Mouse (Mus musculus): ENCODE data around the gene Rpl35. TPM values are rescaled to one million over a fixed set of nuclear protein-coding genes. Genes with fewer than 3 reads are reported as not detected.

Rpl35 gene
- total and polyA plus RNA-seq, 2 experiments: 56.9 to 183 TPM

DNA sequence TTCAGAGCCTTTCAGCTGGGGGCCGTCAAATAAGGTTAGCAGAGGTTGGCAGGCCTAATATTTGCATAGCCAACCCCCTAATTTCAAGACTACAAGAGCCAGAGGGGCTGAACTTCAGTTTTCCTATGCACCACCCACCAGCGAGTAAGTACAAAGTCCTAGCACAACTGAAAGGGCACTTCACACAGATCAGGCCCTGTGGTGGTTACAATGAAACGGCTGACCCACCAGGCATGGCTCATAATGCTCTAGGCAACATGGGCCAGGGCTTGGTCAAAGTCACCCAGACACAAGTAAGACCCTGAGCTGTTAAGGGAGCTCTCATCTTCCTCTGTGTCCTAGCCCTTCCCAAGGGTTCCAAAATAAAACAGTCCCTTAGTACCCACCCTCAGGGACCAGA is 3.6 kb downstream of the Rpl35 start:
- H3K36me3 ChIP-seq (ENCODE audit: control insufficient read depth, insufficient read depth, low read length): peaks cover 4% of the 10 kb centered on the region; the same call in 1 of the 2 replicates
- TF ChIP-seq POLR2A (IDR thresholded peaks at IDR 0.05; ENCODE audit: extremely low read depth, insufficient read depth, low read length) (no peak), CTCF (IDR thresholded peaks at IDR 0.05; ENCODE audit: low read depth, low read length) (no peak)
- no peak overlapping the region for H3K4me3 ChIP-seq (ENCODE audit: insufficient read depth, low read depth, low read length)
- no peaks in the 10 kb centered on the region for H3K79me2 ChIP-seq (ENCODE audit: control insufficient read depth, insufficient read depth, low read length)
- DNase-seq (ENCODE audit: extremely low read depth, low read depth, low spot score): no peak
- H3K27me3 ChIP-seq (ENCODE audit: control insufficient read depth, insufficient read depth, low read length): no peaks in the 10 kb centered on the region
- H3K9ac ChIP-seq (ENCODE audit: low read depth, low read length): no peak overlapping the region
- no peak overlapping the region for H3K27ac ChIP-seq (replicated peaks; ENCODE audit: insufficient read depth, low read depth, low read length)
- peaks cover 17% of the 10 kb centered on the region for H3K4me1 ChIP-seq (ENCODE audit: control insufficient read depth, insufficient read depth, low read length)
- WGBS: 62% methylated on average over 3 of the region's 3 CpGs

DNA sequence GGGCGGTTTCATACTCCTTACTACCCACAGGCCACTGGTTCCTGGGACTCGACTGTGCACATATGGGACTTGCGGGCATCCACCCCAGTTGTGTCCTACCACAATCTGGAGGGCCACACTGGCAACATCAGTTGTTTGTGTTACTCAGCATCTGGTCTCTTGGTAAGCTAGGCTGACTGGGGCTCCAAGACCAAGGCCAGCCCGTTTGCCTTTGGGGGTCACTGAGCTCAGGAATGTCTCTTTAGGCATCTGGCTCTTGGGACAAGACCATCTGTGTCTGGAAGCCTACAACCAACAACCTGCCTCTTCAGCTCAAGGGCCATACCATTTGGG is 4.9 kb downstream of the Rpl35 start:
- H3K36me3 ChIP-seq (ENCODE audit: control insufficient read depth, insufficient read depth, low read length): peaks cover 4% of the 10 kb centered on the region; the same call in 1 of the 2 replicates
- no peak overlapping the region for H3K4me3 ChIP-seq (ENCODE audit: insufficient read depth, low read depth, low read length)
- H3K9ac ChIP-seq (ENCODE audit: low read depth, low read length): no peak overlapping the region
- peaks cover 12% of the 10 kb centered on the region for H3K4me1 ChIP-seq (ENCODE audit: control insufficient read depth, insufficient read depth, low read length)
- WGBS: 91% methylated on average over 4 of the region's 4 CpGs
- no peaks in the 10 kb centered on the region for H3K27me3 ChIP-seq (ENCODE audit: control insufficient read depth, insufficient read depth, low read length)
- TF ChIP-seq POLR2A (IDR thresholded peaks at IDR 0.05; ENCODE audit: extremely low read depth, insufficient read depth, low read length) (no peak), CTCF (IDR thresholded peaks at IDR 0.05; ENCODE audit: low read depth, low read length) (no peak)
- H3K79me2 ChIP-seq (ENCODE audit: control insufficient read depth, insufficient read depth, low read length): no peaks in the 10 kb centered on the region
- no peak overlapping the region for H3K27ac ChIP-seq (replicated peaks; ENCODE audit: insufficient read depth, low read depth, low read length)
- DNase-seq (ENCODE audit: extremely low read depth, low read depth, low spot score): no peak

DNA sequence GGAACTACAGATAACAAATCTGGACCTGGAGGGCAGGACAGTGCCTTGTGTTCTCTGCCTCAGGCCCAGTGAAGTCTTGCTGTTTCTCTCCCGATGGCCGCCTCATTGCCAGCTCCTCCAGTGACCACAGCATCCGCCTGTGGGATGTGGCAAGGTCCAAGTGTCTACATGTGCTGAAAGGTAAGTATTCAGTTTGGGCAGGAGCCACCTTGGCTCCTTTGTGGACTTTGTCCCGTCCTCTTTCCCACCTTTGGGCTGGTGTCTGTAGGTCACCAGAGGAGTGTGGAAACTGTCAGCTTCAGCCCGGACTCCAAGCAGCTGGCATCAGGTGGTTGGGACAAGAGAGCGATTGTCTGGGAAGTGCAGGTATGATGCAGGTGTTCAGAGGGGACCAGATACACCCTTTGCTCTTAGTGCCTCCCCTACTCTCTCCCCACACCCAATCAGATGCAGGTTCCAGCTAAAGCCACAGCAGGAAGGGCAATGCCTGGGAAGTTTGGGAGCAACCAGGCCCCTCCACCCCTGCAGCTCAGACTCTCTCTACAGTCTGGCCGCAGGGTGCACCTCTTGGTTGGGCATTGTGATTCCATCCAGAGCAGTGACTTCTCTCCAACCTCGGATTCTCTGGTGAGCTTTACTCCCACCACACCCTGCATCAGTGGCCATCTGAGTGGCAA is 5.4 kb downstream of the Rpl35 start:
- peak; percentile 53 for DNase-seq (ENCODE audit: extremely low read depth, low read depth, low spot score)
- Histone ChIP-seq H3K27ac (replicated peaks; ENCODE audit: insufficient read depth, low read depth, low read length) (no peak overlapping the region), H3K27me3 (ENCODE audit: control insufficient read depth, insufficient read depth, low read length) (no peaks in the 10 kb centered on the region), H3K4me1 (ENCODE audit: control insufficient read depth, insufficient read depth, low read length) (peaks cover 12% of the 10 kb centered on the region), H3K9ac (ENCODE audit: low read depth, low read length) (no peak overlapping the region), H3K36me3 (ENCODE audit: control insufficient read depth, insufficient read depth, low read length) (peaks cover 4% of the 10 kb centered on the region; the same call in 1 of the 2 replicates), H3K4me3 (ENCODE audit: insufficient read depth, low read depth, low read length) (no peak overlapping the region), H3K79me2 (ENCODE audit: control insufficient read depth, insufficient read depth, low read length) (no peaks in the 10 kb centered on the region)
- TF ChIP-seq POLR2A (IDR thresholded peaks at IDR 0.05; ENCODE audit: extremely low read depth, insufficient read depth, low read length) (no peak), CTCF (IDR thresholded peaks at IDR 0.05; ENCODE audit: low read depth, low read length) (no peak)
- 44% methylated on average over 8 of the region's 8 CpGs for WGBS

DNA sequence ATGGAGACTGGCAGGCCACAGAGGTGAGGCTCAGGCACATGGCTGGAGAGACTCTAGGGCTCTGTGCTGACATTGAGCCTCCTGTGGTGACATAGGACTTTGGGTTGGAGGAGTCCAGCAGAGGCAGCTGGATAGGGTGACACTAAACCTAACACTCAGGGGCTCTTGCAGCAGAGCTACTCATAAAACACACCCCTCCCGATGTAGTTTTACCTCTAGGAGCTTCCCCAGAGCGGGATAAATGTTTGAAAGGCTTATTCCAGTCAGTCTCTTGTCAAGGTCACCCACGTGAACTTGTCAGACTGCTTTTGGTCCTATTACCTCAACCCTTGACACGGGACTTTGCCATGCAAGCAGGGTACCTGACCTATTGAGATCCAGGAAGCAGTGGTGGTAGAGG is 6.0 kb downstream of the Rpl35 start:
- no peak for DNase-seq (ENCODE audit: extremely low read depth, low read depth, low spot score)
- Histone ChIP-seq H3K4me1 (ENCODE audit: control insufficient read depth, insufficient read depth, low read length) (peaks cover 12% of the 10 kb centered on the region), H3K4me3 (ENCODE audit: insufficient read depth, low read depth, low read length) (no peak overlapping the region), H3K9ac (ENCODE audit: low read depth, low read length) (no peak overlapping the region), H3K36me3 (ENCODE audit: control insufficient read depth, insufficient read depth, low read length) (peaks cover 4% of the 10 kb centered on the region; the same call in 1 of the 2 replicates), H3K79me2 (ENCODE audit: control insufficient read depth, insufficient read depth, low read length) (no peaks in the 10 kb centered on the region), H3K27ac (replicated peaks; ENCODE audit: insufficient read depth, low read depth, low read length) (no peak overlapping the region), H3K27me3 (ENCODE audit: control insufficient read depth, insufficient read depth, low read length) (no peaks in the 10 kb centered on the region)
- TF ChIP-seq POLR2A (IDR thresholded peaks at IDR 0.05; ENCODE audit: extremely low read depth, insufficient read depth, low read length): no peak
- no peak for TF ChIP-seq CTCF (IDR thresholded peaks at IDR 0.05; ENCODE audit: low read depth, low read length)
- 30% methylated on average over 4 of the region's 4 CpGs for WGBS

DNA sequence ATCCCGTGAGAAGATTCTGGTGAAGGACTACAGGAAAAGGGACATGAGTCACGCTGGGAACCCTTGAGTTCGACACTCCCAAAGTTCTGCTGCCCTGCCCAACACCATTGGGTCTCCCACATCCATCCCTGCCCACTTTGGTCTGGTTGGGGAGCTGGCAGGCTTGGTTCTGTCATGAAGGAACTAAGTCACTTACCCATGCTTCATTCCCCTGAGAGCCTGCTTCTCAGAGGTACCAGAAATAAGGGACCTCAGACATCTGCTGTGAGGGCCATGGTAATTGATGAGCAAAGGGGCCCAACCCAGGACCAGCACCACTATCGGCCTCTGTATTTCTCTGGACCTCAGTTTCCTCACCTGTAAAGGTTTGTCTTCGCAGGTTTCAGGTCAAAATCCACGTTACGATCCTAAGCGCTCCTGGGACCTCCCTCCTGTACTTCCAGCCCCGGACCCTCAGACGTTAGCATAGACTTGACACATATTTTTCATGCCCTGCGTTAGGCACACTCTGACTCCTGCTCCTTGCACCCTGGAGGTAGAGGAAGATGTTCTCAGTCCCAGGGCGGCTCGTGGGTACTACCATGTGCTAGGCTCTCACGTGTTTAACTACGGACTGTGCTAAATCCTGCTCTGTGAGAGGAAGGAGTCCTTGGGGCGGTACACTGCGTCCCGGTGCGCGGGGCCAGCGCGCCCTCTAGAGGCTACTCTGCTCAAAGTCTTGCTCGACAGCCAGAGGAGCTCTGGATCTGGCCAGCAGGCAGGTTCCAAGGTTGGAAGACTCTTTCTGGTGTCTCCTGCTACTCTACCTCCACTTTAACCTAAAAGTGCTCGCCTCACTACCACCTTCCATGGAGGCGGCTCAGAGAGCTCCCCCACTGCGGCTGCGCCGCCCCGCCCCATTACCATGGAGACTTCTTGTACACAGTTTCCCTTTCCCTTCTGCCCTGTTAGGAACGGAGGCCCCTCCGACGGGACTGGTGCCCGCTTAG is 7.7 kb downstream of the Rpl35 start, which contains the start of gene Wdr38:
TSS of gene Wdr38 (plus strand) at position 91 of the 989 bp plus-strand sequence.
- no peaks in the 10 kb centered on the region for H3K79me2 ChIP-seq (ENCODE audit: control insufficient read depth, insufficient read depth, low read length)
- peak; percentile 79 for DNase-seq (ENCODE audit: extremely low read depth, low read depth, low spot score)
- no peaks in the 10 kb centered on the region for H3K27me3 ChIP-seq (ENCODE audit: control insufficient read depth, insufficient read depth, low read length)
- TF ChIP-seq POLR2A (IDR thresholded peaks at IDR 0.05; ENCODE audit: extremely low read depth, insufficient read depth, low read length): no peak
- TF ChIP-seq CTCF (IDR thresholded peaks at IDR 0.05; ENCODE audit: low read depth, low read length): peak; percentile 95
- peak within 1 kb of the TSS; percentile 75 for H3K27ac ChIP-seq (replicated peaks; ENCODE audit: insufficient read depth, low read depth, low read length)
- peaks cover 2% of the 10 kb centered on the region; the same call in 1 of the 2 replicates for H3K36me3 ChIP-seq (ENCODE audit: control insufficient read depth, insufficient read depth, low read length)
- H3K4me1 ChIP-seq (ENCODE audit: control insufficient read depth, insufficient read depth, low read length): peaks cover 2% of the 10 kb centered on the region; the same call in 1 of the 2 replicates
- WGBS: 12% methylated on average over 33 of the region's 33 CpGs
- peak within 1 kb of the TSS; percentile 67 for H3K4me3 ChIP-seq (ENCODE audit: insufficient read depth, low read depth, low read length)
- peak within 1 kb of the TSS; percentile 67 for H3K9ac ChIP-seq (ENCODE audit: low read depth, low read length)
